Mouse (Mus musculus) stomach, embryonic 14.5 days (tissue): ENCODE results near the gene Chaf1a. TPM values are rescaled to one million over a fixed set of nuclear protein-coding genes. Genes with fewer than 3 reads are reported as not detected.
A peak's percentile ranks its signal among the peaks of the same experiment; 100 is the strongest.

Source experiments
- ATAC-seq: fragments of 200-750 bp; cut with Nextera tagmentation; 2 replicates; pipeline ENCODE4 v1.8.0; 2017; ENCODE audit warnings: low read depth, moderate TSS enrichment; ENCODE audit not compliant: insufficient number of reproducible peaks, insufficient read depth, low FRiP score
- H3K27ac ChIP-seq: fragments of 300-500 bp; sonication (generic); 2 replicates; pipeline ENCODE4 v1.5.1; 2014; ENCODE audit warnings: mild to moderate bottlenecking, low read length, moderate library complexity, mixed read lengths
- H3K27me3 ChIP-seq: fragments of 300-500 bp; sonication (generic); 2 replicates; pipeline ENCODE4 v1.6.1; 2014; ENCODE audit warnings: low read length, control low read depth, mixed read lengths; ENCODE audit not compliant: control insufficient read depth, insufficient read depth
- H3K36me3 ChIP-seq: fragments of 300-500 bp; sonication (generic); 2 replicates; pipeline ENCODE4 v1.6.1; 2014; ENCODE audit warnings: mild to moderate bottlenecking, control low read depth, low read length, moderate library complexity, mixed read lengths; ENCODE audit not compliant: control insufficient read depth, insufficient read depth
- H3K4me1 ChIP-seq: fragments of 300-500 bp; sonication (generic); 2 replicates; pipeline ENCODE4 v1.6.1; 2014; ENCODE audit warnings: low read length, control low read depth, mixed read lengths; ENCODE audit not compliant: control insufficient read depth, insufficient read depth
- H3K4me2 ChIP-seq: fragments of 300-500 bp; sonication (generic); replicated peaks from 2 replicates; pipeline ENCODE4 v1.6.1; 2014; ENCODE audit warnings: low read depth, low read length, control low read depth
- H3K4me3 ChIP-seq: fragments of 300-500 bp; sonication (generic); 2 replicates; pipeline ENCODE4 v1.5.1; 2014; ENCODE audit warnings: low read depth, low read length, control low read depth
- H3K9ac ChIP-seq: fragments of 300-500 bp; sonication (generic); replicated peaks from 2 replicates; pipeline ENCODE4 v1.6.1; 2014; ENCODE audit warnings: low read depth, mild to moderate bottlenecking, control low read depth, low read length, moderate library complexity, mixed read lengths
- H3K9me3 ChIP-seq: fragments of 300-500 bp; sonication (generic); 2 replicates; pipeline ENCODE4 v1.6.1; 2016; ENCODE audit warnings: low read depth, low read length, control low read depth; ENCODE audit not compliant: control insufficient read depth
- WGBS: fragments of 180-500 bp; shearing (Covaris S2); extraction: QIAGEN DNeasy Blood & Tissue Kit; methylation state at CpG from one replicate; pipeline ENCODE4 v1.1.7; 2014; 5-methylcytosine and 5-hydroxymethylcytosine counted together
- polyA plus RNA-seq: library from polyadenylated mRNA; unstranded; fragments of >200 nt; fragmentation: Nextera tagmentation; extraction: Ambion mirVana; gene quantifications from 2 replicates; pipeline ENCODE4 v1.2.1, GENCODE M21; 2014

Gene Chaf1a
- polyA plus RNA-seq, 1 experiment from 2014 or later = 19.2 TPM

- Histone ChIP-seq H3K9me3 (peaks cover 2% of the 10 kb centered on the region), H3K4me1 (peaks cover 3% of the 10 kb centered on the region; the same call in 1 of the 2 replicates), H3K4me3 (peak within 1 kb of the TSS; percentile 19), H3K36me3 (no peaks in the 10 kb centered on the region), H3K4me2 (peak within 1 kb of the TSS; percentile 42), H3K27me3 (peaks cover 23% of the 10 kb centered on the region), H3K9ac (no peak within 1 kb of the TSS; the same call in 1 of the 2 replicates), H3K27ac (no peak within 1 kb of the TSS)
- ATAC-seq = peak; percentile 67
- WGBS = 1% methylated on average over 24 of the region's 27 CpGs
These were observed 77.0 kb downstream of the Chaf1a start, which contains the start of gene Plin5 for GRCm38 (mm10) chr17:56117251-56117710. TSS of gene Plin5 (minus strand) at chr17:56117596.

GRCm38 (mm10) chr17:56119431-56119830 lies 79.2 kb downstream of the Chaf1a start:
- no peak for ATAC-seq
- no peak overlapping the region for H3K9ac ChIP-seq

GRCm38 (mm10) chr17:56119981-56120880 lies 80.0 kb downstream of the Chaf1a start:
- no peak for ATAC-seq

More at GRCm38 (mm10) chr17:56119431-56119830, 79.2 kb downstream of the Chaf1a start:
- peaks cover 3% of the 10 kb centered on the region; the same call in 1 of the 2 replicates for H3K4me1 ChIP-seq
- peaks cover 29% of the 10 kb centered on the region for H3K27me3 ChIP-seq
- WGBS = 38% methylated on average over 12 of the region's 12 CpGs
- H3K27ac ChIP-seq = no peak overlapping the region
- peaks cover 10% of the 10 kb centered on the region for H3K9me3 ChIP-seq
- H3K36me3 ChIP-seq = no peaks in the 10 kb centered on the region
- H3K4me3 ChIP-seq = no peak overlapping the region
- H3K4me2 ChIP-seq = peak overlapping the region; percentile 23; the same call in 1 of the 2 replicates

GRCm38 (mm10) chr17:56121826-56122225 lies 81.6 kb downstream of the Chaf1a start, which contains the start of gene Lrg1:
TSS of gene Lrg1 (minus strand) at chr17:56122001.
- 72% methylated on average over 2 of the region's 2 CpGs for WGBS

More at GRCm38 (mm10) chr17:56119981-56120880, 80.0 kb downstream of the Chaf1a start:
- H3K27ac ChIP-seq = no peak overlapping the region
- peak overlapping the region; percentile 23 for H3K4me2 ChIP-seq
- H3K27me3 ChIP-seq = peaks cover 29% of the 10 kb centered on the region
- H3K4me1 ChIP-seq = peaks cover 3% of the 10 kb centered on the region; the same call in 1 of the 2 replicates
- no peak overlapping the region for H3K9ac ChIP-seq
- H3K4me3 ChIP-seq = no peak overlapping the region
- H3K9me3 ChIP-seq = peaks cover 10% of the 10 kb centered on the region
- H3K36me3 ChIP-seq = no peaks in the 10 kb centered on the region
- WGBS = 5% methylated on average over 66 of the region's 66 CpGs

More at GRCm38 (mm10) chr17:56121826-56122225, 81.6 kb downstream of the Chaf1a start, which contains the start of gene Lrg1:
- ATAC-seq = no peak
- H3K27ac ChIP-seq = no peak within 1 kb of the TSS
- no peak within 1 kb of the TSS for H3K4me2 ChIP-seq
- H3K9me3 ChIP-seq = peaks cover 10% of the 10 kb centered on the region
- H3K27me3 ChIP-seq = peaks cover 29% of the 10 kb centered on the region
- no peaks in the 10 kb centered on the region for H3K36me3 ChIP-seq
- no peak within 1 kb of the TSS for H3K4me3 ChIP-seq
- H3K4me1 ChIP-seq = peaks cover 3% of the 10 kb centered on the region; the same call in 1 of the 2 replicates
- no peak within 1 kb of the TSS for H3K9ac ChIP-seq

Other genes with a start within 250 kb of the Chaf1a start
- gene Zfp119a, start 161.5 kb upstream of the Chaf1a start, polyA plus RNA-seq = 12.3 and 12.5 TPM in 2 replicates
- 15.3 and 17.2 TPM in 2 replicates for gene Zfp959, start 148.3 kb upstream of the Chaf1a start, polyA plus RNA-seq
- 4.6 and 7.7 TPM in 2 replicates for gene Zfp119b, start 90.9 kb upstream of the Chaf1a start, polyA plus RNA-seq
- 2.7 and 3.1 TPM in 2 replicates for gene Ebi3, start 87.8 kb upstream of the Chaf1a start, polyA plus RNA-seq
- 20.8 and 21.8 TPM in 2 replicates for gene Yju2, start 81.3 kb upstream of the Chaf1a start, polyA plus RNA-seq
- gene Shd, start 70.0 kb upstream of the Chaf1a start, polyA plus RNA-seq = 12.1 and 16.6 TPM in 2 replicates
- gene Fsd1, start 53.9 kb upstream of the Chaf1a start, polyA plus RNA-seq = 13.7 and 17.6 TPM in 2 replicates
- 19.7 and 23.8 TPM in 2 replicates for gene Stap2, start 34.9 kb upstream of the Chaf1a start, polyA plus RNA-seq
- 97.9 and 102 TPM in 2 replicates for gene Mpnd, start 34.7 kb upstream of the Chaf1a start, polyA plus RNA-seq
- gene Sh3gl1, start 3.8 kb upstream of the Chaf1a start, polyA plus RNA-seq = 127 and 136 TPM in 2 replicates
- gene Ubxn6, start 34.6 kb downstream of the Chaf1a start, polyA plus RNA-seq = 41.5 and 41.9 TPM in 2 replicates
- 94.8 and 96.5 TPM in 2 replicates for gene Hdgfl2, start 39.2 kb downstream of the Chaf1a start, polyA plus RNA-seq
- gene Plin4, start 69.4 kb downstream of the Chaf1a start, polyA plus RNA-seq = 0.15 and 0.27 TPM in 2 replicates
- gene Plin5, start 77.2 kb downstream of the Chaf1a start, polyA plus RNA-seq = 0.53 and 0.64 TPM in 2 replicates
- 0.18 TPM in 1 of 2 replicates, not detected in the other for gene Lrg1, start 81.6 kb downstream of the Chaf1a start, polyA plus RNA-seq
- 1.1 and 1.3 TPM in 2 replicates for gene Sema6b, start 99.9 kb downstream of the Chaf1a start, polyA plus RNA-seq
- gene Tnfaip8l1, start 122.0 kb downstream of the Chaf1a start, polyA plus RNA-seq = 13.3 and 13.7 TPM in 2 replicates
- gene Mydgf, start 143.5 kb downstream of the Chaf1a start, polyA plus RNA-seq = 94.7 and 96.3 TPM in 2 replicates
- 30.2 and 30.5 TPM in 2 replicates for gene Dpp9, start 178.5 kb downstream of the Chaf1a start, polyA plus RNA-seq
- gene Fem1a, start 216.4 kb downstream of the Chaf1a start, polyA plus RNA-seq = 13.4 and 13.5 TPM in 2 replicates
- 7.0 and 8.1 TPM in 2 replicates for gene Ticam1, start 236.3 kb downstream of the Chaf1a start, polyA plus RNA-seq